Mouse (Mus musculus) kidney, embryonic 16.5 days (tissue): ENCODE results near the gene C1qtnf1. TPM values are rescaled to one million over a fixed set of nuclear protein-coding genes. Genes with fewer than 3 reads are reported as not detected.
"Not testable (repeated sequence)": the region's sequence is repeated elsewhere in the genome, so short reads cannot be mapped to it uniquely, and the experiment has no call there.

ENCODE experiments used
- ATAC-seq: fragments of 200-750 bp; cut with Nextera tagmentation; 2 replicates; pipeline ENCODE4 v1.8.0; 2017; ENCODE audit warnings: moderate TSS enrichment; ENCODE audit not compliant: low FRiP score, low TSS enrichment
- H3K27ac ChIP-seq: fragments of 300-500 bp; sonication (generic); 2 replicates; pipeline ENCODE4 v1.5.1; 2014; ENCODE audit warnings: low read length
- H3K27me3 ChIP-seq: fragments of 300-500 bp; sonication (generic); 2 replicates; pipeline ENCODE4 v1.6.1; 2014; ENCODE audit warnings: low read length, control low read depth, mixed read lengths; ENCODE audit not compliant: insufficient read depth
- H3K36me3 ChIP-seq: fragments of 300-500 bp; sonication (generic); 2 replicates; pipeline ENCODE4 v1.6.1; 2014; ENCODE audit warnings: low read length, control low read depth, mixed read lengths; ENCODE audit not compliant: insufficient read depth
- H3K4me1 ChIP-seq: fragments of 300-500 bp; sonication (generic); 2 replicates; pipeline ENCODE4 v1.6.1; 2014; ENCODE audit warnings: low read length, control low read depth, mixed read lengths; ENCODE audit not compliant: insufficient read depth
- H3K4me2 ChIP-seq: fragments of 300-500 bp; sonication (generic); replicated peaks from 2 replicates; pipeline ENCODE4 v1.6.1; 2014; ENCODE audit warnings: low read depth, low read length
- H3K4me3 ChIP-seq: fragments of 300-500 bp; sonication (generic); 2 replicates; pipeline ENCODE4 v1.5.1; 2014; ENCODE audit warnings: mild to moderate bottlenecking, low read length
- H3K9ac ChIP-seq: fragments of 300-500 bp; sonication (generic); replicated peaks from 2 replicates; pipeline ENCODE4 v1.6.1; 2014; ENCODE audit warnings: low read length
- H3K9me3 ChIP-seq: fragments of 300-500 bp; sonication (generic); 2 replicates; pipeline ENCODE4 v1.6.1; 2016; ENCODE audit warnings: low read length, control low read depth
- WGBS: fragments of 180-500 bp; shearing (Covaris S2); extraction: QIAGEN DNeasy Blood & Tissue Kit; methylation state at CpG from one replicate; pipeline ENCODE4 v1.1.7; 2014; 5-methylcytosine and 5-hydroxymethylcytosine counted together
- polyA plus RNA-seq: library from polyadenylated mRNA; unstranded; fragments of >200 nt; fragmentation: Nextera tagmentation; extraction: Ambion mirVana; gene quantifications from 2 replicates; pipeline ENCODE4 v1.2.1, GENCODE M21; 2015

Gene C1qtnf1
- 8.2 and 8.3 TPM in 2 replicates for polyA plus RNA-seq

DNA sequence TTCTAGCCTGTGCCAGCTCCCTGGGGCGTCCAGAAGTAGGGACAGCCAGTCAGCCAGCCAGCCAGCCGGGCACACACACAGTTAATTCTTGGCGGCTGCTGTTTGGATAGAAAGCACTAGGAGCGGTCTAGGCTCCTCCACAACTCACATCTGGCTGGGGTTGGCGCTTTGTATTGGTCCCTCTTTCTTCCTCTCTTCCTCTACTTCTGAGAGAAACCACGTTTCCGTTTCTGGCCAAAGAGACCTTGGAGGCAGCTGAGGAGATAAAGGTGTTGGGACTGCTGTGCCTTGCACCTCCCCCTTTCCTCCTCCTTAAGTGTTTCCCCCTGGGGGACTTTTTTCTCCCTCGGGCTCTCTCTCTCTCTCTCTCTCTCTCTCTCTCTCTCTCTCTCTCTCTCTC, at the start of gene C1qtnf1:
Gene C1qtnf1, plus strand, starts transcription at position 218 of the 400 bp plus-strand sequence.
- H3K9ac ChIP-seq, result peak within 1 kb of the TSS; percentile 42
- WGBS, result 2% methylated on average over 8 of the region's 8 CpGs
- no peaks in the 10 kb centered on the region for H3K9me3 ChIP-seq
- ATAC-seq, result no peak
- H3K27me3 ChIP-seq, result no peaks in the 10 kb centered on the region
- no peaks in the 10 kb centered on the region for H3K36me3 ChIP-seq
- H3K4me3 ChIP-seq, result peak within 1 kb of the TSS; percentile 39
- H3K27ac ChIP-seq, result peak within 1 kb of the TSS; percentile 71
- H3K4me1 ChIP-seq, result peaks cover 39% of the 10 kb centered on the region
- peak within 1 kb of the TSS; percentile 55 for H3K4me2 ChIP-seq

DNA sequence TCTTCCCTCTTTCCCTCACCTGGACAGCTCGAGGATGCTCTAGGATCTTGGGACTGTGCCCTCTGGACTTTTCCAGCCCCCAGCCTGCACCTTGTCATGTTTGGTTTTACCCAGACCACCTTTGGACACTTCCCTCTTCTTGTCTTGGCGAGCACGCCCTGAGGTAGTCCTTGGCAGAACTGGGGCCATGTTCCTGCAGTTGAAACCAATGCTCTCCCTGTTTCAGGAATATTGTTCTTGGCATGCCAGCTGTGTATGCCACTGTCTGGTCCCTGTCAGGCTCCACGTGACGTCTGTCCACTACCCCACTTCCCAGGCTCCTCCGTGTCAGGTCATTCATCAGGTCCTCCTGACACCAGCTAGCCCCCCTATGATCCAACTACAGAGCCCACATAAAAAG, 49.3 kb upstream of the C1qtnf1 start:
- Histone ChIP-seq H3K9ac (no peak overlapping the region), H3K27me3 (no peaks in the 10 kb centered on the region), H3K36me3 (no peaks in the 10 kb centered on the region), H3K9me3 (no peaks in the 10 kb centered on the region), H3K4me1 (peaks cover 11% of the 10 kb centered on the region), H3K4me3 (no peak overlapping the region), H3K4me2 (no peak overlapping the region), H3K27ac (no peak overlapping the region)
- 84% methylated on average over 6 of the region's 6 CpGs for WGBS
- no peak for ATAC-seq

DNA sequence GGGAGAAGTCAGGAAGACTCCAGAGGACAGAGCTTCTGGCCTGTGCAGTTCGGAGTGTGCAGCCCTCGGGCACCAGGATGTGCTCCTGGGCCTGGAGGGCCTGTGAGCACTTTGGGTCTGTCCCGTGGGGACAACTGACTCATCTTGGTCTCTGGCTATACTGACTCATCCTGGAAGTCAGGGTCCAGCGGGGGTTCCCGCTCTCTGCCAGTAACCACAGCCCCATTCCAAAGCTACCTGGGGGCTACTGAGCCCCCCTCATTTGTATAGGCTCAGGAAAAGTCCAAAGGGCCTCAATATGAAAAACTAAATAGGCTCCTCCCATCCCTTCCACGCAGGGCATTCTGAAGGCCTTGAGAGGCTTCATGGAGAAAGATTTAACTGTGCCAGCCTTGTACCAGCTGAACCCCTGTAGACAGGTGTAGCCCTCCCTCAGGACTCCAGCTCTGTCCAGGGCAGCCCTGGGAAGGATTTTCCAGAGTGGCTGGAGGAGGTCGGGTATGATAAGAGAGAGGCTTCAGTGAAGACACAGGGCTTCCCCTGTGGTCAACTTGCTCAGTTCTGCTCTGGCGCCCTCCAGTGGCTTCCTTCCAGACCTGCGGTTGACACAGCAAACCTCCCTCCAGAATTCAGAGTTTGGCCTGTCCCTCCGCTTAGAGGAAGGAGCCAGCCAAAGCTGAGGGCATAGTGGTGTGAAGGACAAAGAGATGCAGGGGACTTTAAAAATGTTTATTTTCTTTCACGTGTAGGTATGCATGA, 48.6 kb upstream of the C1qtnf1 start:
- Histone ChIP-seq H3K4me1 (peaks cover 11% of the 10 kb centered on the region), H3K4me3 (no peak overlapping the region), H3K9ac (0 out of 2 replicates have a peak overlapping the region, but pooled peaks have one; percentile 28), H3K4me2 (no peak overlapping the region), H3K27me3 (no peaks in the 10 kb centered on the region), H3K27ac (no peak overlapping the region), H3K9me3 (no peaks in the 10 kb centered on the region), H3K36me3 (no peaks in the 10 kb centered on the region)
- WGBS, result 40% methylated on average over 11 of the region's 11 CpGs
- ATAC-seq, result peak; percentile 76

DNA sequence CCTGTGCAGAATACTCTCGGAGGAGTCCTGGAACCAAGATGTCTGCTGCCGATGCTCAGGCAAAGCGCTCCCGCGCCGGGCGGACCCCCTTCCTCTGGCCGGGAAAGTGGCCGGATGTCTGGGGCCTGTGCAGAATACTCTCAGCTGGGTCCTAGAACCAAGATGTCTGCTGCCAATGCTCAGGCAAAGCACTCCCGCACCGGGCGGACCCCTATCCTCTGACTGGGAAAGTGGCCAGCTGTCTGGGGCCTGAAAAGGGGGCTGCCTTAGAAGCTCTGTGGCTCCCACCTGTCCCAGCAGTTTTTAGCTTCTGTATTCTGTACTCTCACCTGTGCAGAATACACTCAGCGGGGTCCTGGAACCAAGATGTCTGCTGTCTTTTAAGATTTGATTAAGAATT, 40.2 kb upstream of the C1qtnf1 start:
- 95% methylated on average over 13 of the region's 13 CpGs for WGBS
- not testable (repeated sequence) for H3K4me3 ChIP-seq, H3K9me3 ChIP-seq, H3K9ac ChIP-seq, H3K4me1 ChIP-seq, H3K4me2 ChIP-seq, ATAC-seq, H3K27me3 ChIP-seq, H3K27ac ChIP-seq, H3K36me3 ChIP-seq

DNA sequence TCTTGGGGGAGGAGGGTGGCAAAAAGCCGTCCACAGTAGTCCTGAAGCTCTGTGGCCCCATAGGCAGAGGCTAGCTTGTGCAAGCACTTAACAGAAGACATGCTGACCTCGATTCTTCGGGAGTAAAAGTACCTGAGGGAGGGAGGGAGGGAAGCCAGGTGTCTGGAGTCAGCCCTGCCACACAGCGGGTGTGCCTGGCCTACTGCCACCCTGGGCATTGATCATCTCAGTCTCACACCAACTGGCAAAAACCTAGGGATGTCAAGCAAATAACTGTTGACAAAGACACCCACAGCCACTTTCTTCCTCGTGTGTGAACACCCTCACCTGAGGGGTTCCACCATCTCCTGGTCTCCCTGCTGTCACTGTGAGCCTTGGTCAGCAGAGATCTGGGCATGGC, 34.0 kb upstream of the C1qtnf1 start:
- Histone ChIP-seq H3K9ac (no peak overlapping the region), H3K27me3 (no peaks in the 10 kb centered on the region), H3K4me1 (no peaks in the 10 kb centered on the region), H3K4me3 (no peak overlapping the region), H3K4me2 (no peak overlapping the region), H3K9me3 (no peaks in the 10 kb centered on the region), H3K27ac (no peak overlapping the region), H3K36me3 (0 out of 2 replicates have a peak, but pooled peaks cover 5% of the 10 kb centered on the region)
- WGBS, result 76% methylated on average over 5 of the region's 5 CpGs
- no peak for ATAC-seq

DNA sequence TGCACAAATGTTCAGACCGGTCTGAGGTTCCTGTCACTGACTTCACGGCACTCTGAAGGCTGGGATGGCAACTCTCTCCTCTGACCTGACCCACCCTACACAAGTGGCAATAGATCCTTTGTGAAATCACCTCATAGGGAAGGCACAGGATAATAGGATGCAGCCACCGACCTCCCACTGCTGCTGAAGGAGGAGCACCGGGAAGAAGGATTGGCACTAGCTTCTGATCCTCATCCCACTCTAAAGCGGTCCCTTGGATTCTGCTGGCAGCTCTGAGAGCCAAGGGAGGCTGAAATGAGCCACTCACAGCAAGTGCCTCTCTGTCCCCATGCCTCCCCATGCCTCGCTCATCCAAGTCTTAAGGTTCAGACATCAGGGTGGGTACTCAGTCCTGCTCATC, 33.5 kb upstream of the C1qtnf1 start:
- ATAC-seq, result no peak
- Histone ChIP-seq H3K27me3 (no peaks in the 10 kb centered on the region), H3K9ac (no peak overlapping the region), H3K36me3 (0 out of 2 replicates have a peak, but pooled peaks cover 5% of the 10 kb centered on the region), H3K9me3 (no peaks in the 10 kb centered on the region), H3K4me3 (no peak overlapping the region), H3K27ac (no peak overlapping the region), H3K4me2 (no peak overlapping the region), H3K4me1 (no peaks in the 10 kb centered on the region)
- WGBS, result 51% methylated on average over 6 of the region's 6 CpGs

DNA sequence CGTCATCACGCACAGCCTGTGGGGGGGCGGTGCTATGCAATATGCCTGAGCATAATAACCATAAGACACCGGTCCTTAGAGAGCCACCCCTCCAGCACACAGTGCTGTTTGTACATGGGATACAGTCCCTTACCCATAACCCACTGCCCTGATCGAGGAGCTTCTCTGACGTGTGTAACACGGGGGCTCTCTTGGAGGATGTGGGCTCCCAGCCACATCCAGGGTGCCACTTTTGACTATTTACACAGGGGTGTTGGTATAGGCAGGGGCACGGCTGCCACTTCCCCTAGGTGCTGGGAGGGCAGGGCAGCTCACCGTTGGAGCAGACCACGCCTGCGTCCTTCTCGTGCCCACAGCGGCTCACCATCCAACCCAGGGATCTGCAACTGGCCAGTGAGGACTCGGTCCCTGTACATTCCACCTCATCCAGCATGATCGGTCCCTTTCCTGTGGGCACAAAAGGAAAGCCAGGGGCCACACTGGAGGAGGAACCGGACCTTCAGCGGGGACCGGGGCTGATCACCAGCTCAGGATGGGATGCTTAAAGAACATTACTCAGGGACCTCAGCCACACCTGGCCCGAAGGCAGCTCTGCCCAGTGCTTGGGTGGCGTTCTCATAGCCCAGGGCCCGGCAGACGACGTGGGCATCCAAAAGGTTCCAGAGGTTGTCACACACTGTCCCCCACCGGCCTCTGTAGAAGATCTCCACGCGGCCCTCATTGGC, 30.0 kb upstream of the C1qtnf1 start:
- Histone ChIP-seq H3K4me1 (peaks cover 28% of the 10 kb centered on the region), H3K9me3 (no peaks in the 10 kb centered on the region), H3K9ac (no peak overlapping the region), H3K4me3 (no peak overlapping the region), H3K36me3 (0 out of 2 replicates have a peak, but pooled peaks cover 5% of the 10 kb centered on the region), H3K27ac (no peak overlapping the region), H3K27me3 (no peaks in the 10 kb centered on the region), H3K4me2 (no peak overlapping the region)
- no peak for ATAC-seq
- 93% methylated on average over 26 of the region's 26 CpGs for WGBS

DNA sequence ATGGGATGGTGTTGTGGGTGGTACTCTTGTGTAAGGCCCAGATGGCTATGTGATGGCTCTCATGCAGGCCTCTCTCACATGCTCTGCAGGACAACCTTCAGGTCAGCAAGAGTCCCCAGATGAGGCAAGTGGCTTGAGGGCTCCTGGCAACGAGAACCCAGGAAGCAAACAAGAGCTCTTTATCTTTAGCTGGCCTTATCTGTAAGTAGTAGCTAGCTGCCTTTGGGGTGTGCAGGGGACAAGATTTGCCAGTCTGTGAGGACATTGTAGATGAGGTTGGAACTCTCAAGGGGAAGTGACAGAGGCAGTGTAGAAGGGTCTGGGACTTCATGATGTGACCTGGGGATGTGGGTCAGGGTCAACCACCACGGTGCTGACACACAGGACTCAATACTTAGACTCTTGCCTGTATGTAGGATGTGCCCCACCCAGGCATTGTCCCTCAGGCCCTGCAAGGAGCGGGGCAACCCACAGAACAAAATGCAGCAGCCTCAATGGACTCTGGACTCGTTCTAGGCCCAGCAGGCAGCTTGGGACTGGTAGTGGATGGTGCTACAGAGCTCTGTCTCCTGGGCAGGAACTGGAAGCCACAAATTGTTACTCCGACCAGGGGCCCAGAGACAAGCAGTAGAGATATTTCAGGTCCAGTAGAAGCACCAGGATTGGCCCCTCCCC, 28.0 kb upstream of the C1qtnf1 start:
- Histone ChIP-seq H3K4me1 (peaks cover 42% of the 10 kb centered on the region), H3K9me3 (no peaks in the 10 kb centered on the region), H3K27ac (peak overlapping the region; percentile 84), H3K9ac (peak overlapping the region; percentile 56), H3K27me3 (no peaks in the 10 kb centered on the region), H3K4me3 (no peak overlapping the region), H3K36me3 (0 out of 2 replicates have a peak, but pooled peaks cover 5% of the 10 kb centered on the region), H3K4me2 (peak overlapping the region; percentile 13; the same call in 1 of the 2 replicates)
- WGBS, result 59% methylated on average over 5 of the region's 5 CpGs
- ATAC-seq, result no peak

DNA sequence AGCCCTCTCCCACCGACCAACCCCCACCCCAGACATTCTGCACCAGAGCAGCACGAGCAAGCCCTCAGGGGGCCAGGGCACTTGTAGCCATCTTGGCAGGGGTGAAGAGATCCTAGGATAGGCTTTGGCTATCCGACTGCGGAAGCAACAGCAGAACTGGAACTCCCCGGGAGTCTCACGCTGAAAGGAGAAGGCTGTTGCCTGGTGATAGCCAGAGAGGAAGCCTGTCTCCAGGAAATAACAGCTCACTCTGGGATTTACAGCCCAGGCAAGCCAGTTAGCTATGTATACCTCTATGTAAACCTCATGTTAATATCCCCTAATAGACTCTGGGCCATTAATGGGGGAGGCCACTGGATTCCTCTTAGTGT, 27.5 kb upstream of the C1qtnf1 start:
- Histone ChIP-seq H3K27me3 (no peaks in the 10 kb centered on the region), H3K4me2 (peak overlapping the region; percentile 13; the same call in 1 of the 2 replicates), H3K4me3 (no peak overlapping the region), H3K4me1 (peaks cover 42% of the 10 kb centered on the region), H3K9me3 (no peaks in the 10 kb centered on the region), H3K27ac (peak overlapping the region; percentile 84), H3K36me3 (0 out of 2 replicates have a peak, but pooled peaks cover 7% of the 10 kb centered on the region), H3K9ac (peak overlapping the region; percentile 56)
- peak; percentile 28; the same call in 1 of the 2 replicates for ATAC-seq
- 16% methylated on average over 6 of the region's 6 CpGs for WGBS
